Mouse (Mus musculus) adrenal gland, postnatal 14 days (tissue): Measurements from ENCODE around the gene Anapc7. TPM values are rescaled to one million over a fixed set of nuclear protein-coding genes. Genes with fewer than 3 reads are reported as not detected.

ENCODE experiments used
- total RNA-seq: library from RNA; stranded (reverse); gene quantifications from 2 replicates; pipeline ENCODE4 v1.2.3, GENCODE M21; 2021

The Anapc7 gene
- total RNA-seq, 1 experiment from 2014 or later: 47.3 TPM

Other genes starting within 250 kb of the Anapc7 start
- gene Hvcn1, start 214.9 kb upstream of the Anapc7 start, total RNA-seq: 2.4 and 16.0 TPM in 2 replicates
- gene Tctn1, start 157.2 kb upstream of the Anapc7 start, total RNA-seq: 12.7 and 14.5 TPM in 2 replicates
- gene Pptc7, start 137.3 kb upstream of the Anapc7 start, total RNA-seq: 42.4 and 44.7 TPM in 2 replicates
- 3.2 and 4.0 TPM in 2 replicates for gene Rad9b, start 67.5 kb upstream of the Anapc7 start, total RNA-seq
- 127 TPM in 2 replicates for gene Vps29, start 67.3 kb upstream of the Anapc7 start, total RNA-seq
- 34.9 and 36.4 TPM in 2 replicates for gene Gpn3, start 49.8 kb upstream of the Anapc7 start, total RNA-seq
- 29.7 and 34.7 TPM in 2 replicates for gene Fam216a, start 49.3 kb upstream of the Anapc7 start, total RNA-seq
- 240 and 253 TPM in 2 replicates for gene Arpc3, start 29.8 kb upstream of the Anapc7 start, total RNA-seq
- 212 and 220 TPM in 2 replicates for gene Atp2a2, start 80.5 kb downstream of the Anapc7 start, total RNA-seq
- gene Ift81, start 192.8 kb downstream of the Anapc7 start, total RNA-seq: 11.7 and 18.0 TPM in 2 replicates
- 3.6 and 4.1 TPM in 2 replicates for gene P2rx7, start 222.2 kb downstream of the Anapc7 start, total RNA-seq